Mouse (Mus musculus) liver, embryonic 14.5 days (tissue): ENCODE results near the gene Ncl. TPM values are rescaled to one million over a fixed set of nuclear protein-coding genes. Genes with fewer than 3 reads are reported as not detected.
A peak's percentile ranks its signal among the peaks of the same experiment; 100 is the strongest.

Source experiments
- ATAC-seq: fragments of 200-750 bp; cut with Nextera tagmentation; 2 replicates; pipeline ENCODE4 v1.8.0; 2017; ENCODE audit warnings: moderate number of reproducible peaks, mild to moderate bottlenecking, moderate library complexity; ENCODE audit not compliant: insufficient read depth
- DNase-seq, 3 experiments: peaks; one replicate each; pipeline ENCODE4 v3.0.0-alpha.2; 2012 to 2013; ENCODE audit warnings: low read depth in 3 of 3, low spot score in 3 of 3
- H3K27ac ChIP-seq: fragments of 300-500 bp; sonication (generic); 2 replicates; pipeline ENCODE4 v1.5.1; 2014; ENCODE audit warnings: moderate library complexity, mild to moderate bottlenecking, control low read depth, inconsistent platforms
- H3K27me3 ChIP-seq: fragments of 300-500 bp; sonication (generic); 2 replicates; pipeline ENCODE4 v1.6.1; 2014; ENCODE audit warnings: mild to moderate bottlenecking, low read length, moderate library complexity; ENCODE audit not compliant: control insufficient read depth, insufficient read depth
- H3K36me3 ChIP-seq: fragments of 300-500 bp; sonication (generic); replicated peaks from 2 replicates; pipeline ENCODE4 v1.6.1; 2014; ENCODE audit warnings: low read depth; ENCODE audit not compliant: control insufficient read depth, insufficient read depth
- H3K4me1 ChIP-seq, 2 experiments: fragments of 200-500 bp in 1 of 2; fragments of 300-500 bp in 1 of 2; sonication (generic) in 1 of 2; replicated peaks; 2 replicates each; pipeline ENCODE4 v1.6.1; 2012 to 2014; ENCODE audit warnings: antibody characterized with exemption in 1 of 2, inconsistent platforms in 1 of 2, low read length in 1 of 2; ENCODE audit not compliant: control insufficient read depth in 2 of 2, insufficient read depth in 2 of 2
- H3K4me2 ChIP-seq: fragments of 300-500 bp; sonication (generic); 2 replicates; pipeline ENCODE4 v1.6.1; 2014; ENCODE audit warnings: low read depth, mild to moderate bottlenecking, control low read depth, moderate library complexity
- H3K4me3 ChIP-seq, 2 experiments: fragments of 200-500 bp in 1 of 2; fragments of 300-500 bp in 1 of 2; sonication (generic) in 1 of 2; 2 replicates each; pipeline ENCODE4 v1.5.1; 2012 to 2014; ENCODE audit warnings: low read depth in 2 of 2, low read length in 2 of 2, mild to moderate bottlenecking in 2 of 2, control low read depth in 1 of 2, inconsistent platforms in 1 of 2, moderate library complexity in 1 of 2; ENCODE audit not compliant: insufficient read depth in 1 of 2
- H3K9ac ChIP-seq: fragments of 300-500 bp; sonication (generic); replicated peaks from 2 replicates; pipeline ENCODE4 v1.6.1; 2014; ENCODE audit warnings: mild to moderate bottlenecking, control low read depth, moderate library complexity
- H3K9me3 ChIP-seq: fragments of 300-500 bp; sonication (generic); 2 replicates; pipeline ENCODE4 v1.6.1; 2016; ENCODE audit warnings: low read length, mixed read lengths; ENCODE audit not compliant: control insufficient read depth
- CTCF ChIP-seq: IDR thresholded peaks from 2 replicates; pipeline ENCODE4 v1.5.1; 2016; ENCODE audit warnings: antibody characterized with exemption, low read depth, control low read depth
- EP300 ChIP-seq: IDR thresholded peaks from 2 replicates; pipeline ENCODE4 v1.6.1; 2016; ENCODE audit warnings: antibody characterized with exemption, low read depth
- WGBS: fragments of 180-500 bp; shearing (Covaris S2); extraction: QIAGEN DNeasy Blood & Tissue Kit; methylation state at CpG from one replicate; pipeline ENCODE4 v1.1.7; 2014; ENCODE audit not compliant: insufficient replicate concordance; 5-methylcytosine and 5-hydroxymethylcytosine counted together
- polyA plus RNA-seq, 2 experiments: library from polyadenylated mRNA; depleted of rRNA in 1 of 2; stranded (reverse) in 1 of 2; unstranded in 1 of 2; fragments of >200 nt; fragmentation: Nextera tagmentation in 1 of 2; extraction: Ambion mirVana in 1 of 2; gene quantifications; 2 replicates each; pipeline versions ENCODE4 v1.2.1 to v1.2.3; 2012 to 2014

Gene Ncl
- polyA plus RNA-seq, 2 experiments: 192 to 208 TPM

DNA sequence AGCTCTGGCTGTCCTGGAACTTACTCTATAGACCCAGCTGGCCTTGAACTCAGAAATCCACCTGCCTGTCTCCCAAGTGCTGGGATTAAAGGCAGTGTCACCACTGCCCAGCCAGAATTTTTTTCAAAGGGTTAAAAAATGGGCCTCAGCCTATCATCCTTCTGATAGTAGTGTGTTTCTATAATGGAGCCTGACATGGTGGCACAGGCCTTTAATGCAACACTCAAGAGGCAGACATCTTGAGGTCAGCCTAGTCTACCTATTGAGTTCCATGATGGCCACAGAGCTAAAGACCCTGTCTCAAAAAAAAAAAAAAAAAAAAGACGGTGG lies 11.5 kb downstream of the Ncl start:
- H3K9ac ChIP-seq: no peak overlapping the region
- 69% methylated on average over 1 of the region's 1 CpGs for WGBS
- ATAC-seq: no peak; the same call in 1 of the 2 replicates
- no peak overlapping the region for H3K4me2 ChIP-seq
- H3K27ac ChIP-seq: no peak overlapping the region
- peaks cover 53% of the 10 kb centered on the region for H3K36me3 ChIP-seq
- no peaks in the 10 kb centered on the region for H3K9me3 ChIP-seq
- TF ChIP-seq EP300: no peak
- no peak for TF ChIP-seq CTCF
- H3K27me3 ChIP-seq: no peaks in the 10 kb centered on the region
- H3K4me1 ChIP-seq: no peaks in the 10 kb centered on the region
- no peak overlapping the region for H3K4me3 ChIP-seq
- DNase-seq: no peak

DNA sequence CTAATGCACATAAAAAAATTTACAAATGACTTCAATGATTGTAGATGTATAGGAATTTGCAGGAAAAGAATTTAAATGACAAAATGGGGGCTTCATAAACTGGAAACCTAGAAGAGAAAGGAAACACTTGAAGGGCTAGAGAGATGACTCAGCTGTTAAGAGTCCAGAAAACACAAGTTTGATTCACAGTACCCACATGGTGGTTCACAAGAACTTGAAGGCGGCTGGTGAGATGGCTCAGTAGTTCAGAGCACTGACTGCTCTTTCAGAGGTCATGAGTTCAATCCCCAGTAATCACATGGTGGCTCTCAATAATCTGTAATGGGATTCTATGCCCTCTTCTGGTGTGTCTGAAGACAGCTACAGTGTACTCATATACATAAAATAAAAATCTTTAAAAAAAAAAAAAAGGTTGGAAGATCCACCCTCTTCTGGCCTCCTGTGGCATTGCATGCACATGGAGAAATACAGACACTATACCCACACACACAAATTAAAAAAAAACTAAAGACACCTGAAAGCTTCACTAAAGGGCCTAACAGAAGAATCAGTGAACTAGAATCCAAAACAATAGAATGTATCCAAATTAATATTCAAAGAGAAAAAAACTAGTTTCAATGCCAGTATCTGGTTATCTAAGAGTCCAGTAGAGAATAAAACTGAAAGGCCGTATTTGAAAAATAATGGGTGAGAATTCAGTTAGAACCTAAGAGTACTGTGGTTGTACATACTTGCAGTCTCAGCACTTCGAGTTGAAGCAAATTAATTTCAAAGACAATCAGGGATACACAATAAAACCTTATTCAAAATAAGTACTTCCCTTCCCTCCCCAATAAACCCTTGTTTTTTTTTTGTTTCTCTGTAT lies 12.1 kb downstream of the Ncl start:
- peaks cover 48% of the 10 kb centered on the region for H3K36me3 ChIP-seq
- 68% methylated on average over 3 of the region's 3 CpGs for WGBS

DNA sequence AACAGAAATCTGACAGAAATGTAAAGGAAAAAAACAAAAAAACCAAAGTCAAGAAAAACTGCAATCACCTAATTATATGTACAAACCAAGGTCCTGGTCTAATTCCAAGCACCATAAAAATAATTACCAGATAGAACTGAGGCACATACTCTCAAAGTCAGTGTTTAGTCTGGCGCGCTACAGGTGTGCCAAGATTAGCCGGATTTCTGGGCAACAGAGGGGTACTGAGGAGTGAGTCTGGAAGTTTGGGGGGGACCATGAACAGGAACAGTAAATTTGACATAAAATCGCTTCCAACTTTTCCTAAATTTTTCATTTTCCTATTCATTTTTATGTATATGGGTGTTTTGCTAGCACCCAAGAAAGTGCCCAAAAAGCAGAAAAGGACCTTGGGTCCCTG lies 13.2 kb downstream of the Ncl start:
- Histone ChIP-seq H3K4me3 (no peak overlapping the region), H3K27ac (no peak overlapping the region), H3K4me2 (no peak overlapping the region), H3K9ac (no peak overlapping the region), H3K36me3 (peaks cover 36% of the 10 kb centered on the region), H3K27me3 (no peaks in the 10 kb centered on the region), H3K4me1 (no peaks in the 10 kb centered on the region), H3K9me3 (no peaks in the 10 kb centered on the region)
- 85% methylated on average over 4 of the region's 4 CpGs for WGBS
- no peak for TF ChIP-seq CTCF
- no peak for TF ChIP-seq EP300
- ATAC-seq (no peak), DNase-seq (no peak)

More for the DNA sequence above, 12.1 kb downstream of the Ncl start:
- no peak overlapping the region for H3K4me2 ChIP-seq
- no peak overlapping the region for H3K9ac ChIP-seq
- no peak overlapping the region for H3K27ac ChIP-seq
- no peaks in the 10 kb centered on the region for H3K9me3 ChIP-seq
- ATAC-seq (no peak), DNase-seq (no peak)
- no peak for TF ChIP-seq EP300
- TF ChIP-seq CTCF: peak; percentile 25; the same call in 1 of the 2 replicates
- no peak overlapping the region for H3K4me3 ChIP-seq
- no peaks in the 10 kb centered on the region for H3K4me1 ChIP-seq
- H3K27me3 ChIP-seq: no peaks in the 10 kb centered on the region

DNA sequence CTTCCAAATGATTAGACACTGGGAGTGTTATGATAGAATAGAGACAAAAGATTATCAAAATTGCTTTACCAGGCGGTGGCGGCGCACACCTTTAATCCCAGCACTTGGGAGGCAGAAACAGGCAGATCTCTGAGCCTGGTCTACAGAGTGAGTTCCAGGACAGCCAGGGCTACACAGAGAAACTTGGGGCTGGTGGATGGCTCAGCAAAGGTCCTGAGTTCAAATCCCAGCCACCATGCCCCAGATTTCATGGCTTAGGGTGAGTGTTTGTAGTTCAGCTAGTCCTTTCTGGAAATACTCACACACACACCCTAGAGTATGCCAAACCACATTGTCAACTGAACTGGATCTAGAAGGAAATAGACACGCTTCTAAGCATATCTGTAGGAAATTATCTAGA lies 14.1 kb downstream of the Ncl start:
- 53% methylated on average over 4 of the region's 4 CpGs for WGBS

GRCm38 (mm10) chr1:86343969-86344861 lies 15.0 kb downstream of the Ncl start:
- no peak for TF ChIP-seq CTCF
- H3K27me3 ChIP-seq: no peaks in the 10 kb centered on the region
- H3K4me2 ChIP-seq: no peak overlapping the region
- H3K4me3 ChIP-seq: no peak overlapping the region
- no peaks in the 10 kb centered on the region for H3K4me1 ChIP-seq
- no peak for ATAC-seq
- peaks cover 19% of the 10 kb centered on the region for H3K36me3 ChIP-seq
- H3K9me3 ChIP-seq: no peaks in the 10 kb centered on the region
- WGBS: 20% methylated on average over 4 of the region's 4 CpGs
- no peak overlapping the region for H3K27ac ChIP-seq
- no peak overlapping the region for H3K9ac ChIP-seq
- no peak for DNase-seq

More for the DNA sequence above, 14.1 kb downstream of the Ncl start:
- H3K9ac ChIP-seq: no peak overlapping the region
- ATAC-seq: no peak
- H3K27ac ChIP-seq: no peak overlapping the region
- H3K27me3 ChIP-seq: no peaks in the 10 kb centered on the region
- H3K4me2 ChIP-seq: no peak overlapping the region
- H3K36me3 ChIP-seq: peaks cover 27% of the 10 kb centered on the region
- H3K9me3 ChIP-seq: no peaks in the 10 kb centered on the region
- H3K4me3 ChIP-seq: no peak overlapping the region
- H3K4me1 ChIP-seq: no peaks in the 10 kb centered on the region
- no peak for DNase-seq
- TF ChIP-seq CTCF (no peak), EP300 (no peak)
